Mouse (Mus musculus) macrophage (primary cell): ENCODE measurements around the gene Lbhd2. TPM values are rescaled to one million over a fixed set of nuclear protein-coding genes. Genes with fewer than 3 reads are reported as not detected.

Experiments used
- H3K27ac ChIP-seq: fragments of 350-480 bp; formaldehyde crosslinking; 2 replicates; pipeline ENCODE4 v1.9.0; 2021
- H3K36me3 ChIP-seq: fragments of 350-480 bp; formaldehyde crosslinking; 2 replicates; pipeline ENCODE4 v1.9.0; 2021; ENCODE audit errors: inconsistent target
- H3K4me3 ChIP-seq: fragments of 350-480 bp; formaldehyde crosslinking; 2 replicates; pipeline ENCODE4 v1.9.0; 2021; ENCODE audit errors: inconsistent target
- H3K79me2 ChIP-seq: fragments of 350-480 bp; formaldehyde crosslinking; 2 replicates; pipeline ENCODE4 v1.9.0; 2021; ENCODE audit errors: inconsistent target
- WGBS: methylation state at CpG from one replicate; pipeline ENCODE4 v1.1.7; 2026; ENCODE audit warnings: inconsistent platforms; ENCODE audit not compliant: missing documents; 5-methylcytosine and 5-hydroxymethylcytosine counted together
- polyA plus RNA-seq: library from polyadenylated mRNA; stranded (reverse); fragments of 250-400 nt; gene quantifications from 3 replicates; pipeline ENCODE4 v1.2.4, GENCODE M21; 2018; ENCODE audit warnings: inconsistent platforms

Gene Lbhd2
- polyA plus RNA-seq, 1 experiment from 2014 or later, result not detected

DNA sequence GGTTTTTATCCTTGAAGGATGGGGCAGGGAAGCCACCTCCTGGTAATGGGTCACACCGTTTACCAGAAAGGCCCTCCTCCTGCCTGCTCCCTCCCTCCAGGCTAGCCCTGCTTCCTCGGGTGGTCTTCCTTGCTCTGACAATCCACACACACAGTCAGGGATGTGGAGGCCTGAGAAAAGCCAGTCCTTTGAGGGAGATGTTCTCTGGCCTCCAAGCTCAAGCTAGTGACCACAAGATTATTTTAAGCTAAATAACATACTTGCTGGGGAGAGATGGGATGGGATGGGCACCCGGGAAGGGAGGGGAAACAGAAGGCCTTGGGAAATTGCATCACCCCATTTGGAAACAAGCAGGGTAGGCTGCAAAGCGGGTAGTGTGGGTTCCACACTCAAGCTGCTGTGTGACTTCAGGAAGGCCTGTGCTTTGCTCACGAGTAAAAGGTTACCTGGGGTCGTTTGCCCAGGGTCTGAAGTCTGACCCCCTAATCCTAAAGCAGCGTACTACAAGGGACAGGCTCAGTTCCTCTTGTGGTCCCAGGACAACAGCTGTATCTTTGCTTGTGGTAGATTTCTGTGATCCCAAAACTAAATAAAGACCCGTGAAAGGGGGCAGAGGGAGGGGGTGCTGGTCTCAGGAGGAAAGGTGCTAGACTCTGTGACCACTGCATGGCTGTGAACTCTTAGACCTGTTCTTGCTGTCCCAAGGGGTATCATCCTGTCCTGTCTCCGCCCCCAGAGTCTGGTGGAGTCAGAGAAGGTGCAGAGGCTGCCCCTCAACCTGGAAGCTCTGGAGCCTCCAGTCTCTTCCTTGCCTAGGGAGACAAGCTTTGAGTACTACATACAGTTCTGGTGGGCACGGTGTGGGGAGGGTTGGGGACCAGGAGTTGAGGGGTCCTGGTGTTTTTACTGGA is 37.6 kb downstream of the Lbhd2 start:
- Histone ChIP-seq H3K4me3 (peak overlapping the region; percentile 94), H3K27ac (peak overlapping the region; percentile 91), H3K79me2 (peaks cover 64% of the 10 kb centered on the region), H3K36me3 (peaks cover 23% of the 10 kb centered on the region; the same call in 1 of the 2 replicates)
- WGBS, result 24% methylated on average over 9 of the region's 10 CpGs

DNA sequence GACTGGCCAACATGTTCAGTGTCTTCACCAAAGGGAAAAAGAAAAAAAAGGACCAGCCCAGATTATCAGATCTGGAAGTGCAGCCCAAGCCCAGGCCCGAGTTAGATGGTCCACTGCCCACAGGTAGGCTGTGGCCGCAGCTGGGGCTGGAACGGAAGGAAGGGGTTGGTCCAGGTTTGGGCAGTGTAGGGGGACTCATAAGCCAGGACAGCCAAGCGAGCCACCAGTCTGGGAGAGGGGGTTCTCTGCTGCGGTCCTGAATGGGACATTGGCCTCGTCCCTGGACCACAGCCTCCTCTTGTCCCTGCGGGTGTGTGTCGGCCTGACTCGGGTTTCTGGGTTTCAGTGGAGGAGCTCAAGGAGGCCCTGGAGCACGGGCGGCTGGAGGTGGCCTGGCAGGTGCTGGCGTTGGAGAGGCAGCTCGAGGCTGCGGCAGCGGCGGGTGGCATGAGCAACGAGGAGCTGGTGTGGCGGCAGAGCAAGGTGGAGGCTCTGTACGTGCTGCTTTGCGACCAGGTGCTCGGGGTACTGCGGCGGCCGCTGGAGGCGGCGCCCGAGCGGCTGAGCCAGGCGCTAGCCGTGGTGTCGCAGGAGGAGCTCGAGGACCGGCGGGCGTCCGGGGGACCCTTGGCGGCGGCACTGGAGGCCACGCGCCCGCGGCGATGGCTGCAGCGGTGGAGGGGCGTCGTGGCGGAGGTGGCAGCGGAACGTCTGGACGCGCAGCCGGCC is 38.7 kb downstream of the Lbhd2 start:
- Histone ChIP-seq H3K27ac (peak overlapping the region; percentile 91), H3K36me3 (peaks cover 31% of the 10 kb centered on the region), H3K4me3 (peak overlapping the region; percentile 94; the same call in 1 of the 2 replicates), H3K79me2 (peaks cover 74% of the 10 kb centered on the region)
- 65% methylated on average over 40 of the region's 52 CpGs for WGBS

DNA sequence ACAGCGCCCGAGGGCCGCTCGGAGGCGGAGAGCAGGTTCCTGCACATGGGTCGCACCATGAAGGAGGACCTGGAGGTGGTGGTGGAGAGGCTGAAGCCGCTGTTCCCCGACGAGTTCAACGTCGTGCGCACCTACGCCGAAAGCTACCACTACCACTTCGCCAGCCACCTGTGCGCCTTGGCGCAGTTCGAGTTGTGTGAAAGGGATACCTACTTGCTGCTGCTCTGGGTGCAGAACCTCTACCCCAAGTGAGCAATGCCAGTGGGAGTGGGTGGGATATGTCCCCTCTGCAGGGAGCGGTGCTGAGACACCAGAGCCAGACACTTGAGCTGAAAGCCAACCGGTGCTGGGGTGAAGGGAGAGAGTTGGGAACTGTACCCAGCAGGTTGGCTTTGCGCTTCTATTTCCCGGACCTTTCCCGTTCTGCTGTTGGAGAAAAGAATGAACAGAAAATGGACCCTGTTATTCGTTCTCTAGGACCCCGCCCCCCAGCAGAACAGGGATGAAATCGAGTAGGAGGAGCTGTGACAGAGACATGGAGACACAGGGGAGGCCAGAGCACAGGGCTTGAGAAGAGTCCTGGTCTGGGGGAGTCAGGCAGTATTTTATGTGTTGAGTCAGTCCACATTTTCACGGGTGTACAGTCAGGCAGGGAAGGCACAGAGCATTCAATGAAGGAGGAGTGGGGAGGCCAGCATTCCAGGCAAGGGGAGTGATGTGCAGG is 39.4 kb downstream of the Lbhd2 start:
- Histone ChIP-seq H3K27ac (peak overlapping the region; percentile 84), H3K79me2 (peaks cover 81% of the 10 kb centered on the region), H3K4me3 (no peak overlapping the region; the same call in 1 of the 2 replicates), H3K36me3 (peaks cover 38% of the 10 kb centered on the region)
- 83% methylated on average over 15 of the region's 27 CpGs for WGBS

DNA sequence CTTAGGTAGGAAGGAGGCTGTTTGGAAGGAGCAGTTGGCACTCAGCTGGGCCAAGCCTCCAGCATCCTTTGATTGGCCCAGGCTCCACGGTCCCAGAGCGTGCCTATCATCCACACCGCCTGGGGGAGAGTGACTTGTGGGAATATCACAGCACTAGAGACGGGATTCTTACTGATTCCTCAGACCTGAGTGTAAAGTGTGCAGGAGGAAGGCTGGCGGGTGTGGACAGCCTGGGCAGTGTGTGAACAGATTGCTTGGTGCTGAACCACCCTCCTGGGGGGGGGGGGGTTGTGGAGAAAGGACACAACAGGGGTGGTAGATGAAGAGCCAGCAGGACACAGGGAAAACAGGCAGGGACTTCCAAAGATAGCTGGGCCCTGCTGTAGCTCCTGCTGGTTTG is 40.1 kb downstream of the Lbhd2 start:
- no peak overlapping the region; the same call in 1 of the 2 replicates for H3K4me3 ChIP-seq
- H3K36me3 ChIP-seq, result peaks cover 44% of the 10 kb centered on the region
- 94% methylated on average over 5 of the region's 5 CpGs for WGBS
- H3K27ac ChIP-seq, result peak overlapping the region; percentile 84
- peaks cover 88% of the 10 kb centered on the region for H3K79me2 ChIP-seq

DNA sequence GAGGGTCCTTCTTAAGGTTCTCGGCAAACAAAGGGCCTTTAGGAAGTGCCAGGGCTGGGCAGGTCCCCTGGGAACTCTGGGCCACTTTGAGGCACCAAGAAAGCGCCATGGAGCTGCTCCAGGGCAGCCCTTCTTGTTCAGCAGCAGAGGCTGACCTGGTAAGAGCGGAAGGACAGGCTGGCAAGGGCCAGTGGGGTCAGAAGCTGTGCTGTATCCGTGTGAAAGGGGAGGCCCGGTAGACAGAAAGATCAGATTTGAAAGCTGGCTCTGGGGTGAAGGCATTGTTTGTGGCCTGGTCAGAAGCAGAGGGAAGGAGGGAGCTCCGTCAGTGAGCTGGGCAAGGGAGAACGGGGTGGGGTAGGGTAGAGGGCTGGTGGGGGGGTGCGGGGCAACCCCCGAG is 40.7 kb downstream of the Lbhd2 start:
- peaks cover 91% of the 10 kb centered on the region for H3K79me2 ChIP-seq
- no peak overlapping the region for H3K4me3 ChIP-seq
- peaks cover 50% of the 10 kb centered on the region for H3K36me3 ChIP-seq
- H3K27ac ChIP-seq, result peak overlapping the region; percentile 84
- 94% methylated on average over 9 of the region's 9 CpGs for WGBS

DNA sequence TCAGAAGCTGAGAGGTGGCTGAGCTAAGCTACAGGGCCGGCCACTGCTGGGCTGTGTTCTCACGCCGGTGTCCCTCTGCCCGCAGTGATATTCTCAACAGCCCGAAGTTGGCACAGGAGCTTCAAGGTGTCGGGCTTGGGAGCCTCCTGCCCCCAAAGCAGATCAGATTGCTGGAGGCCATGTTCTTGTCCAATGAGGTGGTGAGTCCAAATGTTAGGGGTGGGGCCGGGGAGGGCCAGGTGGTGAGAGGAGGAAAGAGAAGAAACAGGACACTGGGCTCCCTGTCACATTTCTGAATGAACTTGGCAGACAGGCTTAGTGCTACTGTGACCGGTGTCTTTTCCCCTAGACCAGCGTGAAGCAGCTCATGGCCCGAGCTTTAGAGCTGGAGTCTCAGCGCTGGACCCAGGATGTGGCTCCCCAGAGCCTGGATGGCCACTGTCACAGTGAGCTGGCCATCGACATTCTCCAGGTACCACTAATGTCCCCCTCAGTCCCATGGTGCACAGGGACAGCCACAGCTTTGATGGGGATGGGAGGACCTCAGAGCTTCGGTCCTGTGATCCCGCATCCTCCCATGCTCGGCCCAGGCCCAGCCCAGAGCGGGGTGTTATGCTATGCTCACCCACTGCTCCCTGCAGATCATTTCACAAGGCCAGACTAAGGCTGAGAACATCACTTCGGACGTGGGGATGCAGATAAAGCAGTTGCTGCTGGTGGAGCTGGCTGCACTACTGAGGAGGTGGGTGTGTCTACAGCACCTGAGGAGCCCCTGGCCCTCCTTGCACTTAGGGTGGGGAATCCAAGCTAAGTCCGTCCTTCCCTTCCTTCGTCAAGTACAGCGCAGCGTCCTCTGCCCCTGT is 41.5 kb downstream of the Lbhd2 start:
- Histone ChIP-seq H3K79me2 (peaks cover 83% of the 10 kb centered on the region), H3K27ac (peak overlapping the region; percentile 84), H3K4me3 (no peak overlapping the region), H3K36me3 (peaks cover 58% of the 10 kb centered on the region)
- 90% methylated on average over 22 of the region's 22 CpGs for WGBS

DNA sequence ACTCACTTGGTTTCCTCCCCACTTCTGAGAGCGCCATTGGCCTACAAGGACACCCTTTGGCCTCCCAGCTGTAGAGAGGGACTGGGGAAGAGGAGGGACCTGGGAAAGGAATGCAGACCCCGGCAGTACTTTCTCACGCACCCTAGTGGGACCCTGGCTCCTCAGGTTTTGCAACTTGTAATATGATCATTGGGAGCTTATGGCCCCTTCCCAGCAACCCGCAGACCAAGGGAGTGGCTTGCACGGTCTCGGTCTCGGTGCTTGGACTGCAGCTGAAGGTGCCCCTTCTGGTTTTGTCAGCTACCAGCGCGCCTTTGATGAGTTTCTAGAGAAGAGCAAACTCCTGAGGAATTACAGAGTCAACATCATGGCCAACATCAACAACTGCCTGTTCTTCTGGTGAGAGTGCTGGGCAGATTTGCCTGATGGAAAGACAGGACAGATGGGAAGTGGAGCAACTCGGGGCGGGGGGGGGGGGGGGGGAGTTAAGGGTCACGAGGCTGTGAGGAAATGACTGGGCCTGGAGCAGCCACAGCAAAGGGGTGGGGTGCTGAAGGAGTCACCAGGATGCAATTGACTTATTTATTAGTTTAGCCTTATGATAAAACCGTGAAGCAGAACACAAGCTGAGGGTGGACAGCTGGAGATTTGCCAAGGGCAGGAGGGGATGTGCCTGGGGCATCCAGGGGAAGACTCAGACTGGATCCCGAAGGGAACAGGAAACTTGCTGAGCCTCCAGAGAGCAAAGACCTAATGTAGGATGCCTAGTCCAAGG is 42.5 kb downstream of the Lbhd2 start:
- Histone ChIP-seq H3K27ac (peak overlapping the region; percentile 84), H3K36me3 (peaks cover 68% of the 10 kb centered on the region), H3K79me2 (peaks cover 73% of the 10 kb centered on the region), H3K4me3 (no peak overlapping the region)
- 71% methylated on average over 10 of the region's 14 CpGs for WGBS

DNA sequence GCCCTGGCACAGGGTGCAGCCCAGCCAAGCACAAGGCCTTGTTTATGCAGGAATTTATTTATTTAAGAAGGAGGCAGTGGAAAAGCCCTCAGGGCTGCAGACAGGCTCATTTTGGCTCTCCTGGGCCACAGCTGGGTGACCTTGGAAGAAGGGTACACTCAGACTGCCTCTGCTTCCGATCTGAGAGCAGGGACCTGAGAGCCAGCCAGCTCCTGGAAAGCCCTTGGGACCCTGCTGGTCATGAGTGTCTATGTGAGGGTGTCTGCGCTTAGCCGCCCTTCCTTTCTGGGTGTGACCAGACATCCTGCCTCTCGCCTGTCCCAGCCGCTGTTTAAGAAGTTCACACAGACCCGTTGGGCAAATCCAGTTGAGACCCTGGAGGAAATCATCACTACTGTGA is 43.8 kb downstream of the Lbhd2 start:
- Histone ChIP-seq H3K27ac (peak overlapping the region; percentile 84; the same call in 1 of the 2 replicates), H3K4me3 (no peak overlapping the region), H3K36me3 (peaks cover 69% of the 10 kb centered on the region), H3K79me2 (peaks cover 61% of the 10 kb centered on the region)
- 89% methylated on average over 6 of the region's 6 CpGs for WGBS

DNA sequence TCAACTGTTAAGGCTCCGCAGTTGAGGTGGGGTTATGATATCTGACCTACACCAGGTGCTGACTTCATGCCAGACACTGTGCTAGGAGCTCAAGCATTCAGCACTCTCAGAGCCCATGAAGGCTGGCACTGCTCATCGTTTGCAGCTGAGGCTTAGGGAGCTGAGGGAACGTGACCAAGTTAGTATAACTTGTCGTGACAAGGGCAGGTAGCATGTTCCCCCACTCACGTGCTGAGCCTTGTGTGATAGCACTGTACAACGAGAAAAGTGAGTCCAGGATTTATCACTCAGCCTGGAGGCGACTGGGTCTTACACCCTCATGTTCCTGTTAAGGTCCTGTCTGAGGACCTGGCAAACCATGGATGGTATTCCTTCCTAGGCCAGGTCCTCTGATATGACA is 45.0 kb downstream of the Lbhd2 start:
- 97% methylated on average over 7 of the region's 7 CpGs for WGBS
- peaks cover 51% of the 10 kb centered on the region for H3K79me2 ChIP-seq
- H3K27ac ChIP-seq, result no peak overlapping the region
- no peak overlapping the region for H3K4me3 ChIP-seq
- H3K36me3 ChIP-seq, result peaks cover 62% of the 10 kb centered on the region

DNA sequence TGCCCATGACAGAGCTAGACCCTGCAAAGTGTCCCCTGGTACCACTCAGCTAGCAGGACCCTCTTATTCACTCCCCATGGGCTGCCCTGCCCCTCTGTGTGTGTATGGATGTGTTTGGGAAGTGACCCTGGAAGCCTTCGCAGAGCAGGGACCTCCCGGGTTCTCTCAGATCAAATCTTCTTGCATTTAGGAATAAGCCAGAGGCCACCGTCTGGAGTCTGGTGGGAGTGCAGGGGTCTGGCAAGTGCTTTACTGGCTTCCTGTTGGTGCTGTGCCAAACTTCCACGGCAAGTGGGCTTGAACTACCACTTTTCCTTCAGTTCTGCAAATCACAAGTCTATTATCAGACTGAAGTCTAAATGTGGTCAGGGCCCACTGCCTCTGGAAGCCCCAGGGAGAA is 47.4 kb downstream of the Lbhd2 start:
- H3K36me3 ChIP-seq, result peaks cover 46% of the 10 kb centered on the region
- no peak overlapping the region for H3K4me3 ChIP-seq
- peak overlapping the region; percentile 21 for H3K27ac ChIP-seq
- H3K79me2 ChIP-seq, result peaks cover 27% of the 10 kb centered on the region; the same call in 1 of the 2 replicates
- 55% methylated on average over 4 of the region's 4 CpGs for WGBS

DNA sequence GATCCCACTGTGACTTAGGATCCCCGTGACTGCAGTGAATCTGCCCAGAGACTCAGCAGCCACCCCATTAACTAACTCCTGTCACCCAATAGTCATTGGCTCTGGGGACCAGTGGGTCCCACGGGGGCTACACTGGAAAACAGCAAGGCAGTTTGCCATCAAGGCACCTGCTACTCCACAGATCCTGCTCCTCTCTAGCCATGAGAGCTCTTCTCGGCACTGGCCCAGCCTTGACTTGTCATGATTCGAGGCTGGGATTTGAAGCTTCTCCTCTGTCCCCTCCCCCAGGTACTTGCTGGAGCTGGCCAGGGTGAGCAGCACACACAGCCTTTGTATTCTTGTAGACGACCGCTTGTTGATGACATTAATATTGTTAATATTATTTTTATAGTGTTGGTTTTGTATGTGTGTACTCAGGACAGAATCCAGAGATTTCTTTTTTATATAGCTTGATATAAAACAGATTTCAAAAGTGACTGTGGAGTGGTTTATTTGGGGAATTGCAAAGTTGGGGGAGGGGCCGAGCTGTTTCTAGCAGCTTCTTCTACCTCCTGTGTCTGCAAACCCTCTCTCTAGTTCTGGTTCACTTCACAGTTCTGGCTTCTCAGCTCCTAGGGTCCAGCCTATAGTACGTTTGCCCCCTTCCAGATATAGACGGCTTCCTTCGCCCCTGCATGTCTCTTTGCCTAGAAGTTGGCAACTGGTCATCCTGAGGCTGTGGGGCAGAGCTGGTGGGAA is 48.1 kb downstream of the Lbhd2 start:
- Histone ChIP-seq H3K27ac (peak overlapping the region; percentile 80), H3K4me3 (no peak overlapping the region), H3K36me3 (peaks cover 43% of the 10 kb centered on the region), H3K79me2 (peaks cover 23% of the 10 kb centered on the region; the same call in 1 of the 2 replicates)
- 94% methylated on average over 10 of the region's 10 CpGs for WGBS

DNA sequence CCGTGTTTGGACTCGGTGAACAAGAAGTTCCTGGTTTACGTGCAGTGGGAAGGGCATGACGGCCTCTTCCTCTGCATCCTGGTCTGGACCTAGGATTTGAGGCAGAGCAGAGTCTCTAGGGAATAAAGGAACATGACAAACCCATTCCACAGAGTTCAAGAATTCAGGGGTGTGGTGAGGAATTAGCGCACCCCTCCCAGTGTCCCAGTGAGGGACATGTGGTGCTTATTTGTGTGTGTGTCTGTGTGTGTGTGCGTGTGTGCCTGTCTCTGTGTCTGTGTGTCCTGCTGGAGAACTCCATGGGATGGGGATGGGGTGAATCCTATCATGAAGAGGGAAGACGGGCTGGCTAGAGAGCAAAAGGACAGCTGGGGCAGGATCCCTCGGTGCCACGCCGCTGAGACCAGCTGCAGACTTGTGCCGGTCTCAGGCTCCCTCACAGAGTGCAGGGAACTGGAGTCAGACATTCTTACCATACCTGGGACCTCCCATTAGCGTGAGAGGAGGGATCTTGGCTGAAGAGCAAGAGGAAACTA is 48.8 kb downstream of the Lbhd2 start:
- H3K36me3 ChIP-seq, result peaks cover 37% of the 10 kb centered on the region
- H3K4me3 ChIP-seq, result no peak overlapping the region
- H3K79me2 ChIP-seq, result peaks cover 16% of the 10 kb centered on the region; the same call in 1 of the 2 replicates
- WGBS, result 85% methylated on average over 12 of the region's 12 CpGs
- H3K27ac ChIP-seq, result peak overlapping the region; percentile 80
